Mouse (Mus musculus): Measurements from ENCODE around the gene Tcl1b2.
"Not testable (repeated sequence)": the region's sequence is repeated elsewhere in the genome, so short reads cannot be mapped to it uniquely, and the experiment has no call there.

Tcl1b2 gene

DNA sequence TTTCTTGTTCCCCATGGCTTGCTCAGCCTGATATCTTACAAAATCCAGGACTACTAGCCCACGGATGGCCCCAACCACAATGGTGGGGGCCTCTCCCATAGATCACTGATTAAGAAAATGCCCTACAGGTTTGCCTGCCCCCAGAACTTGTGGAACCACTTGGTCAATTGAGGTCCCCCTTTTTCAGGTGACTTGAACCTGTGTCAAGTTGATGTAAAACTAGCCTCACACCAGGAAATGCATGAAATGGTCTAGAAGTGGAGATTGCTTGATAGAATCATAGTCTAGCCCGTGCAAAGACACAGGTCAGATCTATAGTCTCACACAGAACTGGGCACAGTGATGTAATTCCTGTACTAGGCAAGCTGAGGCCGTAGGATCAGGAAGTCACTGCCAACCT is at the start of gene Tcl1b2:
Gene Tcl1b2 (plus strand): TSS at position 301 of the 400 bp plus-strand sequence.
- no peak for DNase-seq (ENCODE audit: low spot score in 2 of 2)

DNA sequence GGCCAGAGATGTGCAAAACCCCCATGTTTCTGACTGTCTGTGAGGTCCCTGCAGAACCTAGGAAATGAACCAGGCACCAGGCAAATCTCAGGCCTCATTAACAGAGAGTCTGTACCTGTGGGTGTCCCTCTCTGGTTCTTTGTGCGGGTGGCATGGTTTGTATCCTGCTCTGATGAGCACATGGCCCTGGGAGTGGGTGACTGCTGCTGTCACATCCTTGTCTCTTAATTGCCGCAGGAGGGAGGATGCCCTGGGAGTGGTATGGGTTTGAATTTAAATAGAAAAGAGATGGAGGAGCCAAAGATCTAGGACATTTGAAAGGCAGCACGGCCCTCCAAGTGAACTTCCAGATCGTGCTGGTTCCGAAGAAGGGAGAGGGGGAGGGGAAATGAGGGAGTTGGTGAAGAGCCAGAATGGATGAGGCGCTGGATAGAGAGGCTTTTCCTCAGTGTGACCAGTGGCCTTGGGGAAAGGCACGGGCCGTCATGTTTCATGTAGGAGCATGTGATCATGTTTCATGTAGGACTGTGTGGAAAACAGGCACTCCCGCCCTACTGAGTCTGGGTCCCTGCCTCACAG is 46.3 kb upstream of the Tcl1b2 start:
- no peak for DNase-seq (ENCODE audit: low spot score in 2 of 2)

DNA sequence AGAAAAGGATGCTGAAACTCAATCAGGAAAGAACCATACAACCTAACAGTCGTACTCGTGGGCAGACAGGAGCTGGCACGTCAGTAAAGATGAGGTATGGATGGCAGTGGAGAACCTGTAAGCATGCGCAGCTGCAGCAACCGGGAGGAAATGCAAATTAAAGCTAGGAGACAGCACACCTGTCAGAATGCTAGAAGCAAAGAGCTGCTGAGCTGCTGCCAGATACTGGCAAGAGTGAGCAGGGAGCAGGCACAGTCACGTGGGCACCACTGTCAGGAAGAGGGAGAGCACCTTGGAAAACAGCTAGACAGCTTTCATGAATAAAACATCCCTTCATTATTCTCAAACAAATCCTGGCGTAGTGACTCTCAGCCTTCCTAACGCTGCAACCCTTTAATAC is 42.9 kb upstream of the Tcl1b2 start:
- DNase-seq (ENCODE audit: low spot score in 2 of 2), result no peak

DNA sequence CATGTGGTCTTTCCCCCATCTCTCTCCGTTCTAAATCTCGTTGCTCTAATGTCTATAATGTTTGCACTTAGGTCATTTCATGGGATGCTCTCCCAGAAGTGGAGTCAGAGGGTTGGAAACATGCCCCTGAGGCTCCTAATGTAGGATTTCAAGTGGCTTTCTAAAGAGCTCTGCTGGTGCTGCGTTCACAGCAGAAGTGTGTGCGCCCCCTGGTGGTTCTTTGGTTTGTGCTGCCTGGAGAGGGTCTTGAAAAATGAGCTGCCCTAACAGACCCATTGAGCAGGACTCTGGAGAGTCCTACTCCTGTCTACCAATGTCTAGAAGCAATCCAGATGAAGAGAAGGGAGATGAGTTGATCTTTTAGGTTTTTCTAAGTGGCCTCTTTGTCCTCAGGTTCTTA is 41.8 kb upstream of the Tcl1b2 start:
- peak; percentile 49 to 70 for DNase-seq (ENCODE audit: low spot score in 2 of 2)

DNA sequence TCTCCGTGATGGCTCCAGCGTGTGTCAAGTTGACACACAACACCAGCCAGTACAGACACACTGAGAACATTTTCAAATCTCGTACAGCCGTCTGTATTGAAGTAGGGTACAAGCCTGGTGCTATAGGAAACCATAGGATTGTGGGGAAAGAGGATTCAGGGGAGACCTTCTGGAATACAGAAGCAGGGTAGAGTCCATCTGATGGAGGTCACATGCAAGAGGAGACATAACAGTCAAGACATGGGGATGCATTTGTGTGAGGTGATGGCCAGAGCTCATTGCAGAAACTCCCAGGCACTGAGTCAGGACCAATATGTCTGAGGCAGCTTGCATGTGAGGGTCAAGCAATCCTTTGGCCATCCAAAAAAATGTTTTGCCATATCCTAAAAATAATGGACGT is 40.5 kb upstream of the Tcl1b2 start:
- no peak for DNase-seq (ENCODE audit: low spot score in 2 of 2)

DNA sequence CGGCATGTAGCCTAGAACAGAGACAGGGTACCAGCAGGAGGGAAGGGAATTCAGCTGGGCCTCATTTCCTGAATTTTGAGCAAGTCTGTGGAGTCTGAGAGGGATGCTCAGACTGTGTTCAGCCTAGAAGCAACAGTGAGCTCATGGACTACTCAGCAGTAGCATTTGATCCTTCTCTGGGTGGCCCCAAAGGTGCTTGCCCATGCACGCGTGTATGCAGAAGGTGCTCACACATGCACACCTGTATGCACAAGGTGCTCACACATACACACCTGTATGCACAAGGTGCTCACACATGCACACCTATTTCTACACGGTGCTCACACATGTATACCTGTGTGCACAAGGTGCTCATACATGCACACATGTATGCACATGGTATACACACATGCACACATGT is 37.0 kb upstream of the Tcl1b2 start:
- DNase-seq (ENCODE audit: low spot score in 2 of 2), result no peak

DNA sequence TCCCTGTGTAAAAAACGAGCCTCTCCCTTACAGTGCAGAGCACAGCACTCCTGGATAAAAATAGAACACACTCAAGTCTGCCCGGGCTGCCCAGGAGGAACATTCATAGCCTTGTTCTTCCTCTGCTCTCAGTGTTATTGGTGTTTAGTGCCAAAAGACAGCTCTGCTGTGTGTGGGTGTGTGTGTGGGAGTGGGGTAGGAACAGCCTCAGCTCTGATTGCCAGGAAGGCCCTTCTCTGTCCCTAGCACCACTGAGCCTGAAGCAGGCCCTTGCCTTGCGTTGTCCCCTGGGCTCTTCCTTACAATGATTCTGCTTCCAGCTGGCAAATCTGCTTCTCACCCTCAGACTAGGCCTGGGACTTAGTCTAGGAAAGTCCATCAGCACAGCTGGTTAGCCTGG is 36.4 kb upstream of the Tcl1b2 start:
- DNase-seq (ENCODE audit: low spot score in 2 of 2), result no peak

DNA sequence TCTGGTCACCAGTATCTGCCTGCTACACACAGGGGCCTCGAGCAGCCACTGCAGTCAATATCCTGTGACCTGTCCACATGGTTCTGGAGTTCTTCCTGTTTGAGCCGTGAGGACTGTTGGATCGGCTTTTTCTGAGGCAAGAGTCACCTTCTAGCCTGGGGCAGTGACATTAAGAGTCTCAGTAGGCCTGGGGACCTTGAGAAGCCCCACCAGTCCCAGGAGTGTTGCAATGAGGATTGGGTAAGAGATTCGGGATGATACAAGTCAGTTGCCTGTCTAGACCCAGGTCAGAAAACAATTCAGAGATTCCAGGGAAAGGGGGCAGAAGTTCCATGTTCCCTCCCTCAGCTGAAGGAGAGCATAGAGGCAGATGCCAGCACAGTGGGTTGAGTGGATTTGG is 36.0 kb upstream of the Tcl1b2 start:
- no peak for DNase-seq (ENCODE audit: low spot score in 2 of 2)

DNA sequence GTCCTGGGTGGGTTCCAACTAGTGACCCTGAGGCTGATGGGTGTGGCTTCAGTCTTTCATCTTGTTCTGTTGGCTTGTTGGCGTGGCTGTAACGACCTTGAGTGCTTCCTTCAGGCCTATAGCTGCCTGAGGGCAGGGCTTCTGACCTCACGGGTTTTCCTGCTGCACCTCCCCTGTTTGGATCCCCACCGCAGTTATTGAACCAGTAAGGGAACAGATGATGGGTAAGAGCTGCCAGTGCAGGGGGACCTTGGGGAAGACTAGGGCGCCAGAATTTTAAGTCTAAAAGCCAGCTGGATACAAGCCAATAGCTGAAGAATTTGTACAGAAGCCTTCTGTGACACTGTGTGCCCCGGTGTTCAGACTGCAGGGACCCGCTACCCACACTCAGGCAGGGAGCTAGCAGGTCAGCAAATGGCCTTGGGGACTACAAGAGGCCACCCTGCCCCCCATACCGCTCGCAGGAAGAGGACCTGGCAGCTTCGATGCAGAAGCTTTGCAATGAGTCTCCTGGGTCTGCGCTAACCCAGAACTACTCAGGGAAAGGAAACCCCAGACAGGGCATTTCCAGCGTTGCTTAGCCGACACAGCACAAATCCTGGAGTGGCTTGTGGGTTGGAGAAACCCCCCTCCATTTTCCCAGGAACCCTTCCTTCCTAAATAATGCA is 33.4 kb upstream of the Tcl1b2 start:
- DNase-seq (ENCODE audit: low spot score in 2 of 2), result no peak

DNA sequence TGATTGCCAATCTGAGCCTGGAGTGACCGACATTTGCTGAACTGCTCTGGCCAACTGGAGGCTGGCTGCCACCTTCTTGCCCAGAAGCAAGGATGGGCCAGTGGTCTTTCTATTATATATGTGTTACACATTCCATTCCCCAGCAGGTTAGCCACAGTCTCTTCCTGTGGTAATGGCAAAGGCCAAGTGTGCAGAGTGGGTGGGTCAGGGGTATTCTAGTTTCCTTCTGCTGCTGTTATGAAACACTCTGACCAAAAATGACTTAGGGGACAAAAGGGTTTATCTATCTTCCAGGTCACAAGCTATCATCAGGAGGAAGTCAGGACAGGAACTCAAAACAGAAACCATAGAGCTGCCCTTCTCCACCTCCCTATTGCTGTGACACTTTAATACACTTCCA is 29.2 kb upstream of the Tcl1b2 start:
- DNase-seq (ENCODE audit: low spot score in 2 of 2), result no peak

DNA sequence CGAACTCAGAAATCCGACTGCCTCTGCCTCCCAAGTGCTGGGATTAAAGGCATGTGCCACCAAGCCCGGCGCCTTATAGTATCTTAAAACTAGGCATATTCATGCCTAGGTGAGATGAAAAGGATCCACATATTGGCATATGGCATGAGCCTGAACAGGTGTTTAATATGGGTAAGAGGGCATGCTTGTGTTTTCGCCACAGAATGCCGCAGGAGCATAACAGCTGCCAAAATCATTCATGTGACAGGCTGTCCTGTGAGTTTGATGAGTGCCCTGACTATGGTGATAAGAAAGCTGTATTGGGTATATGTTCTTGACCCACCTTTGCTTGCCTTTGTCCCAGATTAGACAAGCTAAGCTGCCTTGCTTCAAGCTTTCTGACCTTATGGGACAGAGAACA is 20.5 kb upstream of the Tcl1b2 start:
- DNase-seq (ENCODE audit: low spot score in 2 of 2), result no peak

DNA sequence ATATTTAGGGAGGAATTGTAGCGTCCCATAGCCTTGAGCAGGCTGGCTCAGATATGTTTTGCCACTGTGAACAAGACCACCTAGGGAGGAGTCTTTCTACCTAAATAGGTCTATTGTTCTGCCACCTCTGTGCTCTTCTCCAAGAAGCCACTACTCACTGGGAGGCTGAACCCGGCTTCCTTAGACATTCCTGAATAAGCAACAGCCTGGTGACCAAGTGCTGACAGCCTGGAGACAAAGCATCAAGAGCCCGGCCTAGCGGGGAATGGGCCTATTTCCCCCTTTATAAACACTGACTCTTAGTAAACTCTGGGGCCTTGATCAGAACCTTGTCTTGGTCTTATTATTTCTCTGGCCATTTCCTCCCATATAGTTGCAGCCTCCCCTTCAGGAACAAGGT is 19.3 kb upstream of the Tcl1b2 start:
- DNase-seq (ENCODE audit: low spot score in 2 of 2), result no peak

DNA sequence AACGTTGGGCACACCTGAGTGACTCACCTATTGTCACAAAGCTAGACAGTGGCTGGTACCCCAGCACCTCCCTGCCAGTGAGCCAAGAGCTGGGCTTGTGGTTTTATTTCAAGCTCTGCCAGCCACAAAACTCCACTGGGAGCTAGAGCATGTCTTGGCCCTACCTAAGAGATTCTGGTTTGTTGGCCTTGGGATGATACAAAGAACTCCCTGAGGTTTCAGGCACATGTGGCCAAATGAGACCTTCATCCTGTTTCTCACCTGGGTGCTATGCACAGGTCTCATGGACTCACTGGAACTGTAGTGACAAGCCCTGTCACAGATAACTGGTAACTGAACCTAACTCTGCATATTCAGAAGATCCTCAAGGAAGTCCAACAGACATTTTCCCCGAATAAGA is 18.2 kb upstream of the Tcl1b2 start:
- no peak for DNase-seq (ENCODE audit: low spot score in 2 of 2)

DNA sequence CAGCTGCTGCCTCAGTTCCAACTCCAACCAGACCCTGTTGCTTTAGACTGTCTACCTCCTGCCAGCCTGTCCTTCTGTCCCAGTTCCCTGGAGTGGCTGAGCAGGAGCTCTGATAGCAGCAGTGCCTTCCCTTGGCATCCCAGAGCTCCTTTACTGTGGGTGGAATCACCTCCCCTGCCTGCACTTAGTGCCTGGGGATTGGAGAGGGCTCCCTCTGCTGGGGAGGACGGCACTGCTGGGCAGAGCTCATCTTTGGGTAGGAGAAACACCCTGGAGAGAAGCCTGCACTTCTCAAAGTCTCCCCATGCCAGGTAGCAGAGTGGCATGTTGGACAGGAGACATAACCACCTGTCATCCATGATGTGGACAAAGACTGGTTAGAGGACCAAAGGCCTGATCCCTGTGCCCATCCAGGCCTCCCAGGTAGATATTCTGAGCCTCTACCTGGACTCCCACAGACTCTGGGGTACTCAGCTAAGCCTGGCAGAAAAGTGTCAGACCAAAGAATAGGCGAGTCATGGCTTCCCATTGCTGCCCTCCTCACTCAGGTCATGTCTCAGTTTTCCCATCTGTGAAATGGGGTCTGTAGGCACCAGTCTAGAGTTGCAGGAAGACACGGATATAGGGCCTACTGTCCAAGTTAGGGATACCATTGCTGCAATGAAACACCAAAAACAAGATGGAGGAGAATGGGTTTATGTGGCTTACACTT is 16.2 kb upstream of the Tcl1b2 start:
- DNase-seq (ENCODE audit: low spot score in 2 of 2), result not testable (repeated sequence)

DNA sequence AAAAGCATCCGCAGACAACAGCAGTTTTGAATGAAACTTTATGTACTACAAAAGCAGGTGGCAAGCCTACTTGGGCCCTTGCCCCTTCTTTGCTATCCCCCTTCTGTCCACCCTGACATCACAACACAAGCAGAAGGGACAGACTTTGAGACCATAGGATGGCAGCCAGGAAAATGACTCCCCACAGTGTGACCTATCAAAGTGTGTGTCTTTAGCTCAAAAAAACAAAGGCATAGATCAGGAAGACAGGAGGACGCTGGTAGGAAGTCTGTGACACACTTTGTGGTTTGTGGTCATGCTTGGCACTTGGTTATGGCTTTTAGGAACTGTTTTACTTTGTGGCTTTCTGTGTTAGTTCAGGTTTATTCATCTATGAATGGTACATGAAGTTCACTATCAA is 11.6 kb upstream of the Tcl1b2 start:
- DNase-seq (ENCODE audit: low spot score in 2 of 2), result not testable (repeated sequence)

DNA sequence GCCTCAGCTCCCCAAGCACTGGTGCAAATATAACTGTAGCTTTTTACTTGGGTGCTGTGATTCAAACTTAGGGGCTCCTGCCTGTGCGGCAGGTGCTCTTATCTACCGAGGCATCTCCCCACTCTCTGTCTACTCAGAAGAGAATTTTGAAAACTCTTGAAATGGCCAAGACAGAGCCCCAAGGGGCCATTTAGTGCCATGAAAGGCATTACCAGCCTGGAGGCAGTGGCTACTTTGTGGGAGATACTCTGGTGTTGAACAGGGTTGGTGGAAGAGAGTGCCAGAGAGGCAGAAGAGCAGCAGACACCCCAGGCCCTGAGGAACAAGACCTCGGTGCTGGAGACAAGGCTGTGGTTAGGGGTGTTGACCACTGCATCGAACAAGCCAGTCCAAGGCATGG is 11.0 kb upstream of the Tcl1b2 start:
- DNase-seq (ENCODE audit: low spot score in 2 of 2), result not testable (repeated sequence)

DNA sequence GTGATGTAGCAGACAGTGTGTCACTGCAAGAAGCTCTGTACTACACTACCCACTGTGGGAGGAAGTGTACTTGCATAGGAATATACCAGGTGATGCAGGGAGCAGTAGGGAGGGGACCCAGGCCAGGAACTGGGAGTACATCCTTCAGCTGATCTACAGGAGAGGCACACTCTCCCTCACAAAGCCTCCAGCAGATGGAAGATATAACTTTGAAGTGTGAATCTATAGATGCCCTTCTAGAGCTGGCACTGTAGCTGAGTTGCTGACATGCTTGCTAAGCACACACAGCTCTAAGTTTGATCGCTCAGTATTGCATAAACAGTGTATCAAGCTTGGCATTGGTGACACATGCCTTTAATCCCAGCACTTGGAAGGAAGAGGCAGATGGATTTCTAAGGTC is 8.1 kb upstream of the Tcl1b2 start:
- DNase-seq (ENCODE audit: low spot score in 2 of 2), result not testable (repeated sequence)

DNA sequence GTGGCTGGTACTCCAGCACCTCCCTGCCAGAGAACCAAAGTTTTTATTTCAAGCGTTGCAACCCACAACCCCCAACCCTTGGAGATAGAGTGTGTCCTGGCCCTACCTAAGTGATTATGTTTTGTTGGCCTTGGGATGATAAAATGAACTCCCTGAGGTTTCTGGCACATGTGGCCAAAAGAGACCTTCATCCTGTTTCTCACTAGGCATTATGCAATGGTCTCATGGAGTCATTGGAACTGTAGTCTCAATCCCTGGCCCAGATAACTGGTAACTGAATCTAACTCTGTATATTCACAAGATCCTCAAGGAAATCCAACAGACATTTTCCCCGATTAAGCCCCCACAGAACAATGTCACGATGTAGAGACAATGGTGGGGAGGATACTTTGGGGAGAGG is 2.7 kb upstream of the Tcl1b2 start:
- no peak for DNase-seq (ENCODE audit: low spot score in 2 of 2)

DNA sequence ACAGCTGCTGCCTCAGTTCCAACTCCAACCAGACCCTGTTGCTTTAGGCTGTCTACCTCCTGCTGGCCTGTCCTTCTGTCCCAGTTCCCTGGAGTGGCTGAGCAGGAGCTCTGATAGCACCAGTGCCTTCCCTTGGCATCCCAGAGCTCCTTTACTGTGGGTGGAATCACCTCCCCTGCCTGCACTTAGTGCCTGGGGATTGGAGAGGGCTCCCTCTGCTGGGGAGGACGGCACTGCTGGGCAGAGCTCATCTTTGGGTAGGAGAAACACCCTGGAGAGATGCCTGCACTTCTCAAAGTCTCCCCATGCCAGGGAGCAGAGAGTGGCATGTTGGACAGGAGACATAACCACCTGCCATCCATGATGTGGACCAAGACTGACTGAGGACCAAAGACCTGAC is 886 bp upstream of the Tcl1b2 start:
- not testable (repeated sequence) for DNase-seq (ENCODE audit: low spot score in 2 of 2)

DNA sequence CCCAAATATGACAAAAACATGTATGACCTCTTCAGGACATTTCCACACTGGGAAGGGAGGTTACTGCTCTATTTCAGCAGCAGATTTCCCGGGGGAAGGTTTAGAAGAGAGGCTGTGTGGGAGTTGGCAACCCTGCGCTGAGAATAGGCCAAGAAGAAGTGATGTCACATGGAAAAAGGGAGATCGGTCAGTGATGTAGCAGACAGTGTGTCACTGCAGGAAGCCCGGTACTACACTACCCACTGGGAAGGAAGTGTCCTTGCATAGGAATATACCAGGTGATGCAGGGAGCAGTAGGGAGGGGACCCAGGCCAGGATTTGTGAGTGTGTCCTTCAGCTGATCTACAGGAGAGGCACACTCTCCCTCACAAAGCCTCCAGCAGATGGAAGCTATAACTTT is 9.5 kb downstream of the Tcl1b2 start:
- not testable (repeated sequence) for DNase-seq (ENCODE audit: low spot score in 2 of 2)

DNA sequence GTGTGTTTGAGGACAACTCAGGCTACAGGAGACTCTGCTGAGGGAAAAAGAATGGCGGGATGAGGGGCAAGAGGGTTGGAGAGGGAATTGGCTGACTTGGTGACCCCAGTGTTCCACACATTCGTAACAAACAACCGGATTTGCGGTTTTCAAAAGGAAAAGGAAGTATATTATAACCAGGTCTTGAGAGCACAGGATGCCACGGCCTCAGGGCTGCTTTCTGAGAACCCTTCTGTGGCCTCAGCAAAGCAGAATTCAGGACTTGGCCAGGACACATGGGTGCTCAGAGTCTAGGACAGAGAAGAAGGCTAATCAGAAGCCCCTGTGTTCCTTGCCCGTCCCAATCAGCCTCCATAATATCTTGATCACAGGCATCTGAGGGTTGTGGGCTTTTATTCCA is 13.0 kb downstream of the Tcl1b2 start:
- no peak for DNase-seq (ENCODE audit: low spot score in 2 of 2)

DNA sequence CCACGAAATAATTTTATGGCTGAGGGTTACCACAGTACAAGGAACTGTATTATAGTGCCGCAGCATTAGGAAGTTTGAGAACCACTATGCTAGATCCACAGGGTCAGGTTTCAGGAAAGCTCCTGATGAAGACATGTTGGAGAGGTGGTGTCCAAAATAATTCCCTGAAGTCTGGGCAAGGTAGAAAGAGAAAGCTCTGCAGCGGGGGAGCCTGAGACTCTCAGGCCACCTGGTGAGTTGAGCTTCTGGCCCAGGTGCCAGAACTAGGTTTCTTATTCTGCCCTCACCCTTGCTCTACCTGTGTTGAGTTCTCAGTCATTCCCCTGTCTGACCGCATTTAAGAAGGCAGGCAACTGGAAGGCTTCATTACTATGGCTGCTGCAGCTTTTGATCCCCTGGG is 13.6 kb downstream of the Tcl1b2 start, which contains the start of gene Tcl1b1:
Gene Tcl1b1 (plus strand): TSS at position 301 of the 400 bp plus-strand sequence.
- DNase-seq (ENCODE audit: low spot score in 2 of 2), result no peak

DNA sequence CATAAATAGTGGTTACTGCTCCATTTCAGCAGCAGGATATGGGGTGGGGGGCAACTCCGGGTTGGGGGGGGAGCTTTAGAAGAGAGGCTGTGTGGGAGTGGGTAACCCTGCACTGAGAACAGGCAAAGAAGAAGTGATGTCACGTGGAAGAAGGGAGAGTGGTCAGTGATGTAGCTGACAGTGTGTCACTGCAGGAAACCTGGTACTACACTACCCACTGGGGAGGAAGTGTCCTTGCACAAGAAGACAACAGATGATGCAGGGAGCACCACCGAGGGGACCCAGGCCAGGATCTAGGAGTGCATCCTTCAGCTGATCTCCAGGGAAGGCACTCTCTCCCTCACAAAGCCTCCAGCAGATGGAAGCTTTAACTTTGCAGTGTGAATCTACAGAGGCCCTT is 20.9 kb downstream of the Tcl1b2 start:
- DNase-seq (ENCODE audit: low spot score in 2 of 2), result no peak

Measured in spleen, postnatal 14 days (tissue).